Mouse (Mus musculus): ENCODE measurements around the gene Fbxo9.

DNA sequence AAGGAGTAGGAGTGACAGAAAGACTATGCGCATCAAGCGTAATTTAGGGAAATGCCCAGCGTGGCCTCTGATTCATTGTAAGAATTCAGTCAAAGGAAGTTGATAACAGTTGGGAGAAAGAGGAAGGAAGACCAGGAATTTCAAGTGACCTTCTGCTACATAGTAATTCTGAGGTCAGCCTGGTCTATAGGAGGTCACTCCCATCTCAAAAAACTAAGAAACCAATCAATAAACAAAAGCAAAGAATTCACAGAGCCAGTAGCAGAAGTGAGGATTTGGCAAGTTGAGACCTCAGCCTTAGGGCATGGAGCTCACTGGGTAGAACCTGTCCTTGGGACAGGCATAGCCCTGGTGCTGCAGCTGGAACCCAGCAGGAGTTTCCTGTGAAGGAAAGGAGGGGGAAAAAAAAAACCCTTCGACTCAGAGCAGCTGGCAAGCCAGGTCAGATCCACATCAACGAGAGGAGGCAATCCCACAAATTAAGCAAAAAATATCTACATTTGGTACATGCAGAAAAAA, 58.4 kb downstream of the Fbxo9 start:
- TF ChIP-seq TAL1 (IDR thresholded peaks at IDR 0.05; ENCODE audit: low read length) (no peak), GATA1 (IDR thresholded peaks at IDR 0.05; ENCODE audit: low read length) (no peak)

Data from erythroblast, embryonic 14.5 days (primary cell).